Mouse (Mus musculus) B cell, adult 2 months (primary cell): ENCODE measurements around the gene Olfr1501.
"Not testable (repeated sequence)": the region's sequence is repeated elsewhere in the genome, so short reads cannot be mapped to it uniquely, and the experiment has no call there.

ENCODE experiments used
- DNase-seq, 2 experiments: peaks; one replicate each; pipeline ENCODE4 v3.0.0; 2022

The Olfr1501 gene

DNA sequence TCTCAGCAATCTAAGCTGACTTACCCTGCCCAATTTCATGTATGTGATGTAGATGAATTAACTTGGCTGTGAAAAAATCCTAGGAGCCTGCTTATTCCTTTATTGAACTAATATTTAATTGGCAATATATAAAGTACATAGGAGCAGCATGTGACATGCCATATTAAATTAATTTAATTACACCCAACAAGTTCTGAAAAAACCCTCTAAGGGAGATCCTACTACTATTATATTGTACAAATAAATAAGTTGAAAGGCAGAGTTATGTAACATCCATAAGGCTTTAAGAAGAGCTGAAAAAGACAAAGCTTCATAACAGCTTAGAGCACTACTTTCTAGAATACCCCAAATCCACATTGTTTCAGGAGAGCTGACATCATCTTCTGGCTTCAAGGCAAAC is at the start of gene Olfr1501:
TSS of gene Olfr1501 (minus strand) at position 101 of the 400 bp plus-strand sequence.
- not testable (repeated sequence) for DNase-seq

GRCm38 (mm10) chr19:13897828-13898227 is 47.3 kb upstream of the Olfr1501 start, which contains the start of gene Olfr1504:
Gene Olfr1504 (minus strand): TSS chr19:13897928.
- DNase-seq = no peak

DNA sequence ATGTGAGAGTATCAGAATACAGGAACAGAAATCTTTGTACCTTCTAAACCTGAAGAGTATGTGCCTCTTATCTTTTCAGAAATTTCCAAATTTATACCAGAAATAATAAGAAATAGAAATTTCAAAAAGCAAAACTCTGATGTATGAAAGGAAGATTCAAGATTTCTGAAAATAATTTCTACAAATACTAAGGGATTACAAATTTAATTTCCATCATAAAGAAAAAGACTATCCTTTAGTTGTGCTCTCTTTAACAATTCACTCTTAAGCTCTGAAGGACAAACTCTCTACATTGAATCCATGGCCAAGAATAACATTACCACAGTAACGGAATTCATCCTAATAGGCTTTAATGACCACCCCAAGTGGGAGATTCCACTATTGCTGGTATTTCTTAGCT is 11.0 kb upstream of the Olfr1501 start, which contains the start of gene Olfr1502:
TSS of gene Olfr1502 (plus strand) at position 301 of the 400 bp plus-strand sequence.
- no peak for DNase-seq

GRCm38 (mm10) chr19:13830388-13830787 is 20.1 kb downstream of the Olfr1501 start, which contains the start of gene Olfr1500:
Gene Olfr1500 (minus strand): TSS chr19:13830488.
- no peak for DNase-seq

DNA sequence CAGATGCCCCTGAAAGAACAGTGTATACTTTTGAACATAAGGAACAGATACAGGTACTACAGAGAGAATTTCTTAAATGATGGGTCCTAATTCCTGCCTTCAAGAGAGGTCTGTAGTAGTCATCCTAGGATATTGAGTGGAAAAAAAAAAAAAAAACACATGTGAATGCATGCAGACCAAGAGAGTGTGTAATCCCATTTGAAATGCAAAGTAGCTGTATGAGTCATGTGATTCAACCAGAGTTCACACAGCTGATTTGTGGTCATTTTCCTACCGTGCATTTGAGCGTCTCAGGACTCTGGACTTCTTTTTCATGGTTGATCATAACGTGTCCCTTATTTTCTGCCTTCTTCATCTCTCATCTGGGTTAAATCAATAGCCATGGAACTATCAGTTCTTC is 22.0 kb downstream of the Olfr1501 start:
- DNase-seq = no peak

DNA sequence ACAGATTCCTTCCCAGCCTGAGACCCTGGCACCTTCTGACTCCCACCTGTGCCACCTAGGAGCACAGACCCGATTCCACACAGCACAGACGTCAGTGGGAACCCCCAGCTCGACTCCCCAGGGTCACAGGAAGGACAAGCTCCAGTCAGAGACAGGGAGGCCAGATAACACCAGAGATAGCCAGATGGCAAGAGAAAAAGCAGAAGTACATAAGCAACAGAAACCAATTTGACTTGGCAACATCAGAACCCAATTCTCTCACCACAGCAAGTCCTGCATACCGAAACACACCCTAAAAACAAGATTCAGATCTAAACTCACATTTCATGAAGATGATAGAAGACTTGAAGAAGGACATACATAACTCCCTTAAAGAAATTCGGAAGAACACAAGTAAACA is 29.6 kb downstream of the Olfr1501 start:
- no peak for DNase-seq

DNA sequence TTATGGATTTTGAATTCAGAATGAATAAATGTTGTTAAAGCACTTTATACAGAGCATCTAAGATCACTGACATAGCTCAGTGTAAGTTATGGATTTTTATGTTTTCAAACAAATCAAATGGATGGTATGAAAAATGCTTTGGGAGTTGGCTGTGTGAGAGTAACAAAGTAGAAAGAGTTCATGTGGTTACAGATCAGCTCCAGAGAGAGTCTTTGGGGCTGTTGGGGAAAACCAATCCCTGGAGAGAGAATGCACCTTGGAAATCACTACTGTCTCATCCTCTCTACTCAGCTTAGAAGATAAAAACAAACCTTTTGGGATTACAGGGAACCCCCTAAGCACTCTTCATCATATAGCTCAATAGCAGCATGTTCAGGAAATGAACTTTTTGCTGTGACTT is 31.1 kb downstream of the Olfr1501 start, which contains the start of gene Olfr1499:
TSS of gene Olfr1499 (minus strand) at position 101 of the 400 bp plus-strand sequence.
- no peak for DNase-seq

- no peak for DNase-seq
Observed at GRCm38 (mm10) chr19:13818827-13819226, 31.7 kb downstream of the Olfr1501 start.

- DNase-seq = no peak
Observed at GRCm38 (mm10) chr19:13812823-13813222, 37.7 kb downstream of the Olfr1501 start.

GRCm38 (mm10) chr19:13805486-13805885 is 45.0 kb downstream of the Olfr1501 start:
- DNase-seq = not testable (repeated sequence)

- no peak for DNase-seq
Observed at GRCm38 (mm10) chr19:13798102-13798501, 52.4 kb downstream of the Olfr1501 start, which contains the start of gene Olfr1497. Gene Olfr1497 (minus strand): TSS chr19:13798202.
